Mouse (Mus musculus): ENCODE data around the gene Ncapd2. TPM values are rescaled to one million over a fixed set of nuclear protein-coding genes. Genes with fewer than 3 reads are reported as not detected.
A peak's percentile ranks its signal among the peaks of the same experiment; 100 is the strongest.

Ncapd2 gene
- polyA plus RNA-seq, 1 experiment from 2014 or later = 67.5 TPM

DNA sequence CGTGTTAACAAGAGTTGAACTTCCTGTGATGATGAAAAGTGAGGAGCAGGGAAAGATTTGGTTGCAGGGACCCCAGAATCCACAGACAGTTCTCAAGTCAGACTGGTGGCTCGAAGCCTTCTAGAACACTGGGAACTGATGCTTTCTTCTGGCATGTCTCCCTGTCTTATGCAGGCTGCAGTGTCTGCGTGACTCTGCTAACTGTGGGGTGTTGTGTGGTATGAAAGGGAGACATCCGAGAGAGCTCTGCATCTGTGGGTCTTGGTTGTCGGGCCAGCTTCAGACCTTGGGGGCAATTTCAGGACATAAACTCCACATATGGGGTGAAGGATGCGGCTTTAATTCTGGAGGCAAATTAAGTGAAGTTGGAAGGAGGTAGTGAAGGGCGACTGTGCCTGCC is 45.4 kb downstream of the Ncapd2 start:
- H3K9me3 ChIP-seq (ENCODE audit: control insufficient read depth, low read length) = no peaks in the 10 kb centered on the region
- peak overlapping the region; percentile 81 to 83 for H3K4me3 ChIP-seq (ENCODE audit: control insufficient read depth in 1 of 2, insufficient read depth in 1 of 2, low read depth in 1 of 2, low read length in 2 of 2)
- no peak for ATAC-seq (ENCODE audit: insufficient number of reproducible peaks, insufficient read depth, low FRiP score, low read depth)
- no peaks in the 10 kb centered on the region for H3K27me3 ChIP-seq (ENCODE audit: control insufficient read depth, insufficient read depth, low read length)
- whole genome bisulfite sequencing = 40% methylated on average over 7 of the region's 7 CpGs
- H3K9ac ChIP-seq (ENCODE audit: low read length) = peak overlapping the region; percentile 89
- peak overlapping the region in 1 of 2 experiments; percentile 92; a peak in 1 of 4 replicates for H3K27ac ChIP-seq (replicated peaks in 1 of 2; ENCODE audit: control insufficient read depth in 1 of 2, insufficient read depth in 1 of 2, low read depth in 2 of 2, low read length in 2 of 2)
- peaks cover 37% of the 10 kb centered on the region for H3K36me3 ChIP-seq (ENCODE audit: control insufficient read depth, insufficient read depth, low read length)
- peaks cover 36 to 52% of the 10 kb centered on the region in 2 experiments for H3K4me1 ChIP-seq (ENCODE audit: control insufficient read depth in 2 of 2, insufficient read depth in 2 of 2, low read length in 2 of 2)
- H3K4me2 ChIP-seq (ENCODE audit: low read length) = peak overlapping the region; percentile 87

GRCm38 (mm10) chr6:125145479-125145951 is 46.0 kb downstream of the Ncapd2 start:
- H3K36me3 ChIP-seq (ENCODE audit: control insufficient read depth, insufficient read depth, low read length) = peaks cover 40% of the 10 kb centered on the region
- peak overlapping the region; percentile 81 to 83 for H3K4me3 ChIP-seq (ENCODE audit: control insufficient read depth in 1 of 2, insufficient read depth in 1 of 2, low read depth in 1 of 2, low read length in 2 of 2)
- no peaks in the 10 kb centered on the region for H3K9me3 ChIP-seq (ENCODE audit: control insufficient read depth, low read length)
- H3K27ac ChIP-seq (replicated peaks in 1 of 2; ENCODE audit: control insufficient read depth in 1 of 2, insufficient read depth in 1 of 2, low read depth in 2 of 2, low read length in 2 of 2) = peak overlapping the region; percentile 86 to 92
- peak overlapping the region; percentile 89 for H3K9ac ChIP-seq (ENCODE audit: low read length)
- ATAC-seq (ENCODE audit: insufficient number of reproducible peaks, insufficient read depth, low FRiP score, low read depth) = peak; percentile 3; the same call in 1 of the 2 replicates
- peaks cover 36 to 52% of the 10 kb centered on the region in 2 experiments for H3K4me1 ChIP-seq (ENCODE audit: control insufficient read depth in 2 of 2, insufficient read depth in 2 of 2, low read length in 2 of 2)
- WGBS = under 1% methylated on average over 34 of the region's 35 CpGs
- peak overlapping the region; percentile 87 for H3K4me2 ChIP-seq (ENCODE audit: low read length)
- H3K27me3 ChIP-seq (ENCODE audit: control insufficient read depth, insufficient read depth, low read length) = no peaks in the 10 kb centered on the region

- H3K9me3 ChIP-seq (ENCODE audit: control insufficient read depth, low read length) = no peaks in the 10 kb centered on the region
- peak; percentile 79 for ATAC-seq (ENCODE audit: insufficient number of reproducible peaks, insufficient read depth, low FRiP score, low read depth)
- H3K4me2 ChIP-seq (ENCODE audit: low read length) = peak within 1 kb of the TSS; percentile 87
- H3K27me3 ChIP-seq (ENCODE audit: control insufficient read depth, insufficient read depth, low read length) = no peaks in the 10 kb centered on the region
- H3K36me3 ChIP-seq (ENCODE audit: control insufficient read depth, insufficient read depth, low read length) = peaks cover 45% of the 10 kb centered on the region
- peak within 1 kb of the TSS; percentile 86 to 92 for H3K27ac ChIP-seq (replicated peaks in 1 of 2; ENCODE audit: control insufficient read depth in 1 of 2, insufficient read depth in 1 of 2, low read depth in 2 of 2, low read length in 2 of 2)
- peaks cover 36 to 47% of the 10 kb centered on the region in 2 experiments for H3K4me1 ChIP-seq (ENCODE audit: control insufficient read depth in 2 of 2, insufficient read depth in 2 of 2, low read length in 2 of 2)
- H3K9ac ChIP-seq (ENCODE audit: low read length) = peak within 1 kb of the TSS; percentile 89
- peak within 1 kb of the TSS; percentile 81 to 83 for H3K4me3 ChIP-seq (ENCODE audit: control insufficient read depth in 1 of 2, insufficient read depth in 1 of 2, low read depth in 1 of 2, low read length in 2 of 2)
- WGBS = 0% methylated on average over 15 of the region's 16 CpGs
Observed at GRCm38 (mm10) chr6:125145001-125145400, 46.5 kb downstream of the Ncapd2 start, which contains the start of gene Iffo1. TSS of gene Iffo1 (plus strand) at chr6:125145241.

- 86% methylated on average over 9 of the region's 9 CpGs for WGBS
- no peak overlapping the region for H3K4me3 ChIP-seq (ENCODE audit: control insufficient read depth in 1 of 2, insufficient read depth in 1 of 2, low read depth in 1 of 2, low read length in 2 of 2)
Observed at GRCm38 (mm10) chr6:125143904-125144303, 47.6 kb downstream of the Ncapd2 start.

GRCm38 (mm10) chr6:125143128-125143527 is 48.4 kb downstream of the Ncapd2 start:
- H3K36me3 ChIP-seq (ENCODE audit: control insufficient read depth, insufficient read depth, low read length) = peaks cover 64% of the 10 kb centered on the region

More at GRCm38 (mm10) chr6:125143904-125144303, 47.6 kb downstream of the Ncapd2 start:
- H3K36me3 ChIP-seq (ENCODE audit: control insufficient read depth, insufficient read depth, low read length) = peaks cover 56% of the 10 kb centered on the region
- H3K4me1 ChIP-seq (ENCODE audit: control insufficient read depth in 2 of 2, insufficient read depth in 2 of 2, low read length in 2 of 2) = peaks cover 26 to 37% of the 10 kb centered on the region in 2 experiments
- H3K9me3 ChIP-seq (ENCODE audit: control insufficient read depth, low read length) = no peaks in the 10 kb centered on the region
- H3K27me3 ChIP-seq (ENCODE audit: control insufficient read depth, insufficient read depth, low read length) = no peaks in the 10 kb centered on the region
- no peak for ATAC-seq (ENCODE audit: insufficient number of reproducible peaks, insufficient read depth, low FRiP score, low read depth)
- H3K4me2 ChIP-seq (ENCODE audit: low read length) = no peak overlapping the region
- H3K27ac ChIP-seq (replicated peaks in 1 of 2; ENCODE audit: control insufficient read depth in 1 of 2, insufficient read depth in 1 of 2, low read depth in 2 of 2, low read length in 2 of 2) = no peak overlapping the region
- H3K9ac ChIP-seq (ENCODE audit: low read length) = no peak overlapping the region

GRCm38 (mm10) chr6:125142436-125142835 is 49.1 kb downstream of the Ncapd2 start:
- H3K4me3 ChIP-seq (ENCODE audit: control insufficient read depth in 1 of 2, insufficient read depth in 1 of 2, low read depth in 1 of 2, low read length in 2 of 2) = no peak overlapping the region
- H3K9ac ChIP-seq (ENCODE audit: low read length) = no peak overlapping the region
- peaks cover 70% of the 10 kb centered on the region for H3K36me3 ChIP-seq (ENCODE audit: control insufficient read depth, insufficient read depth, low read length)
- no peaks in the 10 kb centered on the region for H3K9me3 ChIP-seq (ENCODE audit: control insufficient read depth, low read length)
- WGBS = 88% methylated on average over 8 of the region's 8 CpGs
- peaks cover 14 to 23% of the 10 kb centered on the region in 2 experiments for H3K4me1 ChIP-seq (ENCODE audit: control insufficient read depth in 2 of 2, insufficient read depth in 2 of 2, low read length in 2 of 2)
- H3K27me3 ChIP-seq (ENCODE audit: control insufficient read depth, insufficient read depth, low read length) = no peaks in the 10 kb centered on the region
- ATAC-seq (ENCODE audit: insufficient number of reproducible peaks, insufficient read depth, low FRiP score, low read depth) = no peak
- no peak overlapping the region for H3K4me2 ChIP-seq (ENCODE audit: low read length)
- no peak overlapping the region for H3K27ac ChIP-seq (replicated peaks in 1 of 2; ENCODE audit: control insufficient read depth in 1 of 2, insufficient read depth in 1 of 2, low read depth in 2 of 2, low read length in 2 of 2)

More at GRCm38 (mm10) chr6:125143128-125143527, 48.4 kb downstream of the Ncapd2 start:
- H3K27me3 ChIP-seq (ENCODE audit: control insufficient read depth, insufficient read depth, low read length) = no peaks in the 10 kb centered on the region
- H3K4me1 ChIP-seq (ENCODE audit: control insufficient read depth in 2 of 2, insufficient read depth in 2 of 2, low read length in 2 of 2) = peaks cover 20 to 30% of the 10 kb centered on the region in 2 experiments
- H3K27ac ChIP-seq (replicated peaks in 1 of 2; ENCODE audit: control insufficient read depth in 1 of 2, insufficient read depth in 1 of 2, low read depth in 2 of 2, low read length in 2 of 2) = no peak overlapping the region
- no peak overlapping the region for H3K9ac ChIP-seq (ENCODE audit: low read length)
- ATAC-seq (ENCODE audit: insufficient number of reproducible peaks, insufficient read depth, low FRiP score, low read depth) = no peak
- no peak overlapping the region for H3K4me2 ChIP-seq (ENCODE audit: low read length)
- WGBS = 81% methylated on average over 3 of the region's 3 CpGs
- no peak overlapping the region for H3K4me3 ChIP-seq (ENCODE audit: control insufficient read depth in 1 of 2, insufficient read depth in 1 of 2, low read depth in 1 of 2, low read length in 2 of 2)
- no peaks in the 10 kb centered on the region for H3K9me3 ChIP-seq (ENCODE audit: control insufficient read depth, low read length)

- Histone ChIP-seq H3K9ac (ENCODE audit: low read length) (no peak overlapping the region), H3K27ac (replicated peaks in 1 of 2; ENCODE audit: control insufficient read depth in 1 of 2, insufficient read depth in 1 of 2, low read depth in 2 of 2, low read length in 2 of 2) (no peak overlapping the region), H3K4me1 (ENCODE audit: control insufficient read depth in 2 of 2, insufficient read depth in 2 of 2, low read length in 2 of 2) (peaks cover 0 to 3% of the 10 kb centered on the region in 2 experiments; a peak in 1 of 4 replicates), H3K36me3 (ENCODE audit: control insufficient read depth, insufficient read depth, low read length) (peaks cover 95% of the 10 kb centered on the region), H3K4me3 (ENCODE audit: control insufficient read depth in 1 of 2, insufficient read depth in 1 of 2, low read depth in 1 of 2, low read length in 2 of 2) (no peak overlapping the region), H3K9me3 (ENCODE audit: control insufficient read depth, low read length) (no peaks in the 10 kb centered on the region), H3K4me2 (ENCODE audit: low read length) (no peak overlapping the region), H3K27me3 (ENCODE audit: control insufficient read depth, insufficient read depth, low read length) (no peaks in the 10 kb centered on the region)
- no peak for ATAC-seq (ENCODE audit: insufficient number of reproducible peaks, insufficient read depth, low FRiP score, low read depth)
- 86% methylated on average over 7 of the region's 7 CpGs for WGBS
Observed at GRCm38 (mm10) chr6:125139747-125140146, 51.8 kb downstream of the Ncapd2 start.
